Mouse (Mus musculus) neural tube, embryonic 15.5 days (tissue): ENCODE measurements around the gene Dusp7. TPM values are rescaled to one million over a fixed set of nuclear protein-coding genes. Genes with fewer than 3 reads are reported as not detected.

Experiments used
- ATAC-seq: fragments of 200-750 bp; cut with Nextera tagmentation; 2 replicates; pipeline ENCODE4 v1.8.0; 2017; ENCODE audit warnings: mild to moderate bottlenecking, moderate TSS enrichment, moderate library complexity; ENCODE audit not compliant: low FRiP score
- H3K27ac ChIP-seq: fragments of 300-500 bp; sonication (generic); replicated peaks from 2 replicates; pipeline ENCODE4 v1.5.1; 2015; ENCODE audit warnings: mild to moderate bottlenecking, inconsistent platforms
- H3K27me3 ChIP-seq: fragments of 300-500 bp; sonication (generic); replicated peaks from 2 replicates; pipeline ENCODE4 v1.6.1; 2015; ENCODE audit warnings: inconsistent platforms
- H3K36me3 ChIP-seq: fragments of 300-500 bp; sonication (generic); 2 replicates; pipeline ENCODE4 v1.6.1; 2015; ENCODE audit warnings: inconsistent platforms
- H3K4me1 ChIP-seq: fragments of 300-500 bp; sonication (generic); 2 replicates; pipeline ENCODE4 v1.6.1; 2015; ENCODE audit warnings: inconsistent platforms
- H3K4me2 ChIP-seq: fragments of 300-500 bp; sonication (generic); 2 replicates; pipeline ENCODE4 v1.6.1; 2015; ENCODE audit warnings: inconsistent platforms, mild to moderate bottlenecking, moderate library complexity
- H3K4me3 ChIP-seq: fragments of 300-500 bp; sonication (generic); replicated peaks from 2 replicates; pipeline ENCODE4 v1.5.1; 2015; ENCODE audit warnings: mild to moderate bottlenecking, inconsistent platforms
- H3K9ac ChIP-seq: fragments of 300-500 bp; sonication (generic); replicated peaks from 2 replicates; pipeline ENCODE4 v1.6.1; 2015; ENCODE audit warnings: mild to moderate bottlenecking, inconsistent platforms
- H3K9me3 ChIP-seq: fragments of 300-500 bp; sonication (generic); replicated peaks from 2 replicates; pipeline ENCODE4 v1.6.1; 2016; ENCODE audit warnings: inconsistent platforms
- WGBS: fragments of 180-500 bp; shearing (Covaris S2); methylation state at CpG from one replicate; pipeline ENCODE4 v1.1.7; 2015; ENCODE audit warnings: mixed read lengths; 5-methylcytosine and 5-hydroxymethylcytosine counted together
- polyA plus RNA-seq: library from polyadenylated mRNA; unstranded; fragments of >200 nt; fragmentation: Nextera tagmentation; extraction: Ambion mirVana; gene quantifications from 2 replicates; pipeline ENCODE4 v1.2.1, GENCODE M21; 2015

The Dusp7 gene
- polyA plus RNA-seq, 1 experiment from 2014 or later = 16.4 TPM

DNA sequence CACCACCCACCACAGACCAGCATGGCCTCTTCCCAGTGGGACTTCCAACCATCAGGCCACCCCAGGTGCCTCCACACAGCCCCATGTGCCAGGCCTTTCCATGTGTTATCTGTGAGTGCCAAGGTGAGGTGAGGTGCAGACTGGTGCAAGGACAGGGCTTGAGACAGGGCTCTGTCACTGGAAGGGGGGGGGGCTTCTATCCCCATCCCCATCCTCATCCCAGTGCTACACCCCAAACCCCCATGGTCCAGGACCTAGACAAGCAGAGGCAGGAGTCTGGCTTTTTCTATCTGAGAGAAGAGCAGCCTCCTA lies 12.5 kb upstream of the Dusp7 start:
- H3K4me3 ChIP-seq = no peak overlapping the region
- H3K9ac ChIP-seq = no peak overlapping the region
- no peak overlapping the region for H3K4me2 ChIP-seq
- H3K9me3 ChIP-seq = no peaks in the 10 kb centered on the region
- no peak for ATAC-seq
- peaks cover 6% of the 10 kb centered on the region; the same call in 1 of the 2 replicates for H3K4me1 ChIP-seq
- H3K36me3 ChIP-seq = no peaks in the 10 kb centered on the region
- no peaks in the 10 kb centered on the region for H3K27me3 ChIP-seq
- H3K27ac ChIP-seq = 0 out of 2 replicates have a peak overlapping the region, but pooled peaks have one; percentile 13

DNA sequence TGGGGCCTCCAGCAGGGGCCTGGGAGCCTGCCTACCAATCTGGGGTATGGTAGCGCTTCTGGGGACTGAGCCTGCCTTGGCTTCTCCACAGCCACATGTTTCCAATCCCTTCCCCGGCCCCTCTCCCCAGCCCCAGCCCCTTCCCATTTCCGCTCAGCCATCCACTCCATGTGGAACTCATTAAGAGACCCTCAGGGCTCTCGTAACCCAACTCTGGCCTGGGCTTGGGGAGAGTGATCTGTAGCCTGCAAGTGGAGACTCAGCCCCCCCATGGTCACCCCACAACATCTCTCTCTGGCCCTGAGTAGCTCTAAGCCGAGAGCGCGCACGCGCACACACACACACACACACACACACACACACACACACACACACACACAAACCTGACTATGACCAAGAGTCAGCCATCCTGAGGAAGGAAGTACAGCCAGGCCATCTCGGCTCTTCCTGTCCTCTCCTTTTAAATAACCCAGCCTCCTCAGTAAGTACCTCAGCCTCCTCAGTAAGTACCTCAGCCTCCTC lies 12.0 kb upstream of the Dusp7 start:
- Histone ChIP-seq H3K36me3 (no peaks in the 10 kb centered on the region), H3K4me2 (no peak overlapping the region), H3K27me3 (no peaks in the 10 kb centered on the region), H3K4me1 (peaks cover 6% of the 10 kb centered on the region; the same call in 1 of the 2 replicates), H3K9ac (no peak overlapping the region), H3K4me3 (no peak overlapping the region), H3K27ac (0 out of 2 replicates have a peak overlapping the region, but pooled peaks have one; percentile 13), H3K9me3 (no peaks in the 10 kb centered on the region)
- WGBS = 76% methylated on average over 10 of the region's 10 CpGs
- ATAC-seq = no peak

DNA sequence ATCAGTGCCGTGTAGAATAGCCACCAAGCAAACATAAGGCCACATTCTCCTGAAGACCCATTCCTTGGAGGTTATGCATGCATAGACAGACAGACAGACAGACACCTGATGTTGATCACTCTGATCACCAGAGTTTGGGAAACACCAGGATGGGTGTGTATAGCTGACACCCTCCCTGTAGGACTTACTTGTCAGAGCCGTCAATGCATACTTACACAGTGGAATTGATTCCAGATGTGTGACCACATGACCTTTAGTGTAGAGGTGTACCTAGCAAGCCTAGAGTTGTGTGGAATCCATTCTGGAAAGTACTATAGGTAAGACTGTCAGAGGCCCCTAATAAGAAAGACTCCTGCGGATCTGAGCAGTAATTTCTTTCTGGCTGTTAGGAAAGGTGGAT lies 11.3 kb upstream of the Dusp7 start:
- H3K9ac ChIP-seq = no peak overlapping the region
- H3K4me1 ChIP-seq = peaks cover 6% of the 10 kb centered on the region; the same call in 1 of the 2 replicates
- no peak for ATAC-seq
- H3K36me3 ChIP-seq = no peaks in the 10 kb centered on the region
- H3K27ac ChIP-seq = no peak overlapping the region
- no peak overlapping the region for H3K4me3 ChIP-seq
- H3K27me3 ChIP-seq = no peaks in the 10 kb centered on the region
- no peak overlapping the region for H3K4me2 ChIP-seq
- 95% methylated on average over 3 of the region's 3 CpGs for WGBS
- H3K9me3 ChIP-seq = no peaks in the 10 kb centered on the region

DNA sequence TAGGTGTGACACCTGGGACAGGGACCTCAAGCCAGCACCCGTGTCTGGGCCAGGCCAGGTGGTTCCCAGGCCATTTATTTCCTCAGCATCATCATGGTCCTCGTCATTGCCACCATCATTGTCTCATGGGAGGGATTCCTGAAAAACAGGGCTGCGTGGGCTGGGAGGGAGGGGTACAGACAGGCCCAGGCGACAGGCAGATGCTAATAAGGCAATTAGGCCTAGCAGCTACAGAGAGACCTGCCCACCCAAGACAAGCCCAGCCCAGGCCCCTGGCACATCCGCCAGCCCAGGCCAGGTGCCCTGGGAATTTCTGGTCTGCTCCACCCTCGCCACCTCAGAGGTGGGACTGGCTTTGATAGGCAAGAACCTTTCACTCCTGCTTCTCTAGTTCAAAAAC lies 9.1 kb upstream of the Dusp7 start:
- H3K4me2 ChIP-seq = no peak overlapping the region
- WGBS = 40% methylated on average over 6 of the region's 6 CpGs
- no peak overlapping the region for H3K9ac ChIP-seq

DNA sequence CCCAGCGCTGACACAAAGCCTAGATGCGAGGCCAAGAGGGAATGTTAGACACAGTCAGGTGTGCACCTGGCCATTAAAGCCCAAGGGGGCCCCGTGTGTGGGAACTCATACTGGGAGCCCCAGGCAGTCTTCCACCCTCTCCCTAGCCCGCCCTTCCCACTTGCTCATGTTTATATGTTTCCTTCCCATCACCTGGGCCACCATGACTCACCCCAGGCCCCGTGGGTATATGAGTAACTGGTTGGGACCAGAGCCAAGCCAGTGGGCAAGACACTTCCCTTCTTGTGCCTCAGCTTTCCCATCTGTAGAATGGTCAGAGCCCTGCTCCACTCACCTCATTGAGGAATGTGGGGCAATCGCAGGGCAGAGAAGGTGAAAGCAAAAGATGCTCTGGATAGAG lies 7.3 kb upstream of the Dusp7 start:
- Histone ChIP-seq H3K27me3 (no peaks in the 10 kb centered on the region), H3K36me3 (no peaks in the 10 kb centered on the region), H3K9me3 (no peaks in the 10 kb centered on the region), H3K4me2 (no peak overlapping the region), H3K4me1 (peaks cover 3% of the 10 kb centered on the region; the same call in 1 of the 2 replicates), H3K27ac (no peak overlapping the region), H3K9ac (no peak overlapping the region), H3K4me3 (no peak overlapping the region)
- no peak for ATAC-seq
- 84% methylated on average over 6 of the region's 6 CpGs for WGBS

More for the DNA sequence above, 9.1 kb upstream of the Dusp7 start:
- no peak for ATAC-seq
- Histone ChIP-seq H3K4me1 (peaks cover 6% of the 10 kb centered on the region; the same call in 1 of the 2 replicates), H3K4me3 (no peak overlapping the region), H3K9me3 (no peaks in the 10 kb centered on the region), H3K27me3 (no peaks in the 10 kb centered on the region), H3K27ac (no peak overlapping the region), H3K36me3 (no peaks in the 10 kb centered on the region)

DNA sequence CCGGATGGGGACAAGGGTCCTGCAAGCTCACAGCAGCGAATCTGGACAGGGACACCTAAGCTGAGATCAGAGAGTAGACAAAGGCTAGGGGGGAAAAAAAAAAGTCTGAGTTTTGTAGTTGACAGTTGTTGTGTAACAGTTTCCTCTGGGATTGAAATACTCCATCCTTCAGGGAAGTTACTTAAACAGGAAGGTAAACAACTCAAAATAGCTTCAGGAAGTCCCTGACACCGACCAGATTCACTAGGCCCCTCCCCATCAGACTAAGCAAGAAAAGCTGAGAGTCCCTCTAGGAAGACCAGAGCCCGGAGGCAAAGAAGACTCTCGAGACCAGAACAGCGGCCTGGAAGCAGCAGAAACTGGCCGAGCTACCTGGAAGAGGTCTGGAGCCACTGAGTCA lies 3.1 kb upstream of the Dusp7 start:
- H3K4me2 ChIP-seq = no peak overlapping the region
- H3K27me3 ChIP-seq = no peaks in the 10 kb centered on the region
- WGBS = 86% methylated on average over 7 of the region's 7 CpGs
- no peak overlapping the region for H3K9ac ChIP-seq
- no peaks in the 10 kb centered on the region for H3K9me3 ChIP-seq
- no peak overlapping the region for H3K27ac ChIP-seq
- no peak overlapping the region for H3K4me3 ChIP-seq
- H3K4me1 ChIP-seq = peaks cover 13% of the 10 kb centered on the region
- no peaks in the 10 kb centered on the region for H3K36me3 ChIP-seq
- no peak for ATAC-seq

DNA sequence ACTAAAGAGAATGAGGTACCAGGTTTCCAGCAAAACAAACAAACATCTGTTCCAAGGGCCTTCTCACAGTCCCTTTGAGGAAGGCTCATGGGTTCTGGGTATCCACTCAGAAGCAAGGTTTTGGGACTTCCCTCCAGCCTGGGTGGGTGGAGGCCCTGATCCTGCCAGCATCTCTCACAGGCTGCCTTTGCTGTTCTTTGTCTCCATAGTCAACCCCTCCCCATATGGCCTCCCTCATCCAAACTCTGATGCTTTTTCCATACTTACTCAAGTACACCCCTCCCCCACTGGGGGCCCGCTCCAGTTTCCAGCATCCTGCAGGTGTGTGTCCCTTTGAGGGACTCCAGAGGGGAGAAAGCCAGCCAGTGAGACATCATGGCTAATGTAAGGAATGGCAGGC lies 2.2 kb upstream of the Dusp7 start:
- H3K4me2 ChIP-seq = no peak overlapping the region
- no peaks in the 10 kb centered on the region for H3K27me3 ChIP-seq
- no peak overlapping the region for H3K27ac ChIP-seq
- no peak overlapping the region for H3K4me3 ChIP-seq
- H3K4me1 ChIP-seq = peaks cover 22% of the 10 kb centered on the region
- no peaks in the 10 kb centered on the region for H3K36me3 ChIP-seq
- WGBS = 71% methylated on average over 1 of the region's 1 CpGs
- H3K9ac ChIP-seq = no peak overlapping the region
- no peak for ATAC-seq
- no peaks in the 10 kb centered on the region for H3K9me3 ChIP-seq

DNA sequence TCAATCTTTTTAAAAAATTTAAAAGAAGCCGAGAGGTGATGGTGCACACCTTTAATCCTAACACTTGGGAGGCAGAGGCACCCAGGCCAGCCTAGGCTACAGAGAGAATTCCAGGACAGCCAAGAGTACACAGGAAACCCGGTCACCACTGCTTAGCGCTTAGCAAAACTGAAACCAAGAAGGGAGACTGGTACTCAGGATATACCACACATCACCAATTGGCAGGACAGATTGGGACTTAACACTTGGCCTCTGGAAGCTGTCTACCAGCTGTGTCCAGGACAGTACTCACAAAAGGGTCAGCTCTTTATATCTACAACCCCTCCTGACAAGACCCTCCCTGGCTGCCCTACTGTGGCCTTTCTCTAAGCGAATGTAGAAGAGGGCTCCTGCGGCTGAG lies 1.4 kb upstream of the Dusp7 start:
- WGBS = 24% methylated on average over 5 of the region's 5 CpGs
- Histone ChIP-seq H3K4me3 (peak overlapping the region; percentile 87), H3K27ac (peak overlapping the region; percentile 70), H3K27me3 (no peaks in the 10 kb centered on the region), H3K9me3 (no peaks in the 10 kb centered on the region), H3K9ac (peak overlapping the region; percentile 56), H3K4me1 (peaks cover 30% of the 10 kb centered on the region), H3K36me3 (no peaks in the 10 kb centered on the region; the same call in 1 of the 2 replicates), H3K4me2 (peak overlapping the region; percentile 96)
- ATAC-seq = no peak

DNA sequence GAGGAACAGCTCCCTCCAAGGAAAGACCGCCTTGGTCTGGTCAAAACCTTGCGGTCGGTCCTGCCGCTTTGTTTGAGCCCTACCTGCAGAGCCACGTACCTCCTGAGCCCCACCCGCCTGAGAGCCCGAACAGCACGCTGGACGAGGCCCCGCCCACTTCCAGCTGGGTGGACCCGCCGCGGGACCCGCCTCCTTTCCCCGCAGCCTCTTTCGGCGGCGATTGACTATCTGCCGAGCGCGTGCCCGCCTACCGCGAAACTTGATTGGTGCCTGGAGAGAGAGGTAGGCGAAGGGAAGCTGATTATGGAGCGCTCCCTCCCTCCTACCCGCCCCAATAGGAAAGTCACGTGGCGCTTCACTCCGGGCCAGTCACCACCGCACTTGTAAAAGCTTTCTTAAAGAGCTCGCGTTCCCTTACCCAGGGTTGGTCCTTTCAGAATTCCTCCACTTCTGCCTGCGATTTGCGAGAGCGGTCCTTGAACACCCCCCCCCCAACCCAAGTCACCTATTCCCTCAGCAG lies 780 bp upstream of the Dusp7 start:
- Histone ChIP-seq H3K4me1 (peaks cover 36% of the 10 kb centered on the region), H3K4me2 (peak overlapping the region; percentile 96), H3K9ac (peak overlapping the region; percentile 95), H3K4me3 (peak overlapping the region; percentile 87), H3K27ac (peak overlapping the region; percentile 99), H3K9me3 (no peaks in the 10 kb centered on the region), H3K36me3 (peaks cover under 1% of the 10 kb centered on the region), H3K27me3 (no peaks in the 10 kb centered on the region)
- WGBS = 0% methylated on average over 33 of the region's 36 CpGs
- peak; percentile 94 for ATAC-seq

DNA sequence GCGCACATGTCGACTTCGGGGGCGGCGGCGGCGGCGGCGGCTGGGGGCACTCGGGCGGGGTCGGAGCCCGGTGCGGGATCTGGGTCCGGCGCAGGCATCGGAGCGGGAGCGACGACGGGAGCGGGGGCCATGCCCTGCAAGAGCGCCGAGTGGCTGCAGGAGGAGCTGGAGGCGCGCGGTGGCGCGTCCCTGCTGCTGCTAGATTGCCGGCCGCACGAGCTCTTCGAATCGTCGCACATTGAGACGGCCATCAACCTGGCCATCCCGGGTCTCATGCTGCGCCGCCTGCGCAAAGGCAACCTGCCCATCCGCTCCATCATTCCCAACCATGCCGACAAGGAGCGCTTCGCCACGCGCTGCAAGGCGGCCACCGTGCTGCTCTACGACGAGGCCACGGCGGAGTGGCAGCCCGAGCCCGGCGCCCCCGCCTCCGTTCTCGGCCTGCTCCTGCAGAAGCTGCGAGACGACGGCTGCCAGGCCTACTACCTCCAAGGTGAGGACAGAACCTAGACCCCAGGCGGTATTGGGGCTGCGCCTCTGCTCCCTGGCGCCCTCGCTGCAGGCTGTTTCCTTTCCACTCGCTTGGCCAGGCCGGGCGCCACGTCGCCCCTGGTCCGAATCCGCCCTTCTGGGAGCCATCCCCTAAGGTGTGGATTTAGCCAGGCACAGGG lies 534 bp downstream of the Dusp7 start:
- ATAC-seq = peak; percentile 7
- peak overlapping the region; percentile 96 for H3K4me2 ChIP-seq
- H3K4me3 ChIP-seq = peak overlapping the region; percentile 87
- no peaks in the 10 kb centered on the region for H3K9me3 ChIP-seq
- peaks cover 49% of the 10 kb centered on the region for H3K4me1 ChIP-seq
- WGBS = 0% methylated on average over 51 of the region's 72 CpGs
- H3K36me3 ChIP-seq = peaks cover 14% of the 10 kb centered on the region
- H3K27me3 ChIP-seq = no peaks in the 10 kb centered on the region
- H3K9ac ChIP-seq = peak overlapping the region; percentile 95
- H3K27ac ChIP-seq = peak overlapping the region; percentile 99

DNA sequence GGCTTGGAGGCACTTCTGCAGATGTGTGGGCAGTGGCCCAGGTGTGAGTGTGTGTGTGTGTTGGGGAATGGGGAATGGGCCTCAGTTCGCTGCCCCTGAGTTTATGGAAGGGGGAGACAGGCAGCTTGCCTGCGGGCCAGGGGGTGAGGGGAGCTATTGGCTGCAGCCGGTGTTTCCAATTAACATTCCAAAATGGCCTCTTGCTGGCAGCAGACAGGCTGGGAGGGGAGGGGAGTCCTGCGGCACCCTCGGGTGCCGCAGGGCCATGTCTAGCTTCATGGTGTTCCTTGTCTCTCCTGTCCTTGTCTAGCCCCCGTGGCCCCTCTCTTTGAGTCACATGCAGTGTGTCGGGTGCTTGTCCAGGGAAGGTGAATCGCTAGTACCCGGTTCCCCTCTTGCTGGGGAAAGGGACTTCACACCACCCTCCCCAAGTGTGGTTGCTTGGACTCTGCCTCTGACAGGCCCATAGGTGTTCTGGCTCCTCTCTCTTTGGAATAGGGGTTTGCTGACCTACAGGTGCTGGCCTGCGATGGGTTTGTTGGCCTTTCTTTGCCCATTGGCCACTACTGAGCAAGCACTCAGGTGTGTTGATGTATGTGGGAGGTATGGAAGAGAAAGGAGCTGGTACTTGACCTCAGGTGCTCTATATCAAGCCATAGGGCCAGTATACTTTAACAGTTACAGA lies 1.5 kb downstream of the Dusp7 start:
- H3K9ac ChIP-seq = peak overlapping the region; percentile 95
- H3K4me1 ChIP-seq = peaks cover 53% of the 10 kb centered on the region
- H3K36me3 ChIP-seq = peaks cover 20% of the 10 kb centered on the region
- no peak for ATAC-seq
- peak overlapping the region; percentile 87 for H3K4me3 ChIP-seq
- H3K27ac ChIP-seq = peak overlapping the region; percentile 99
- peak overlapping the region; percentile 96 for H3K4me2 ChIP-seq
- no peaks in the 10 kb centered on the region for H3K9me3 ChIP-seq
- no peaks in the 10 kb centered on the region for H3K27me3 ChIP-seq
- WGBS = 10% methylated on average over 11 of the region's 11 CpGs
